Comparison of ENCODE assay signal across 10 mouse cellular contexts in genomic region chr6:146208983-146209382, GRCm38 (mm10).
DNase-seq lines count a peak whose midpoint lies in the region; ATAC-seq and TF ChIP-seq lines count a peak whose summit lies in the region.
"Had no signal": no experiment of that assay in that cellular context is flagged by ENCODE, and none has a peak within 500 bp of the region (broad histone marks: within the 10 kb centered on the region; RNA-seq: fewer than 3 reads in every experiment).

No protein-coding gene starts in this region.

- no peak overlapping the region for H3K4me3 ChIP-seq in gastrocnemius, adult 2 months
- H3K4me3 ChIP-seq in kidney, adult 2 months (ENCODE audit: insufficient read depth, low read depth, low read length): no peak overlapping the region
- H3K4me3 ChIP-seq in midbrain, postnatal 0 days (ENCODE audit: low read depth, low read length): no peak overlapping the region
- H3K4me3 ChIP-seq: forebrain, embryonic 13.5 days; limb, embryonic 15.5 days had no signal

- peak overlapping the region; percentile 55 for H3K27ac ChIP-seq in gastrocnemius, adult 2 months
- 0 out of 2 replicates have a peak overlapping the region, but pooled peaks have one; percentile 45 for H3K27ac ChIP-seq in kidney, adult 2 months (ENCODE audit: insufficient read depth, low read depth, low read length)
- H3K27ac ChIP-seq in midbrain, postnatal 0 days (ENCODE audit: low read depth, low read length): no peak overlapping the region
- H3K27ac ChIP-seq: forebrain, embryonic 13.5 days; limb, embryonic 15.5 days had no signal

- no peak for TF ChIP-seq CTCF in gastrocnemius, adult 2 months (IDR thresholded peaks at IDR 0.05)
- no peak for TF ChIP-seq CTCF in kidney, adult 2 months (conservative IDR thresholded peaks at IDR 0.05; ENCODE audit: insufficient read depth, insufficient read length, low read depth, low read length)
- TF ChIP-seq CTCF in midbrain, postnatal 0 days (IDR thresholded peaks at IDR 0.05): no peak

- no peak for ATAC-seq in midbrain, postnatal 0 days (ENCODE audit: low FRiP score)
- ATAC-seq: forebrain, embryonic 13.5 days had no signal

- WGBS in kidney, adult 2 months: 47% methylated on average over 6 of the region's 6 CpGs
- WGBS in midbrain, postnatal 0 days: 83% methylated on average over 6 of the region's 6 CpGs

- TF ChIP-seq POLR2A in kidney, adult 2 months (IDR thresholded peaks at IDR 0.05; ENCODE audit: low read depth, low read length): no peak

- H3K36me3 ChIP-seq in kidney, adult 2 months (ENCODE audit: control insufficient read depth, insufficient read depth, low read length): no peaks in the 10 kb centered on the region; the same call in 1 of the 2 replicates
- no peaks in the 10 kb centered on the region for H3K36me3 ChIP-seq in midbrain, postnatal 0 days (ENCODE audit: insufficient read depth, low read length)
- H3K36me3 ChIP-seq: limb, embryonic 15.5 days had no signal

- DNase-seq in gastrocnemius, adult 2 months: no peak
- DNase-seq in gastrocnemius, postnatal 25 days: no peak
- DNase-seq in heart, adult 8-10 months (ENCODE audit: low spot score): peak; percentile 68
- DNase-seq in kidney, adult 2 months: peak; percentile 71
- DNase-seq in lung, postnatal 36 days: peak; percentile 15
- no peak for DNase-seq in left cerebral cortex, postnatal 4 days
- no peak for DNase-seq in midbrain, postnatal 0 days (ENCODE audit: low spot score)
- no peak for DNase-seq in cerebellum, postnatal 10 days

- intact Hi-C loops in gastrocnemius, adult 2 months (cut with DNase I): no loop called here
- intact Hi-C loops in left cerebral cortex, postnatal 4 days (cut with DNase I): no loop called here

- no peak overlapping the region for H3K9ac ChIP-seq in midbrain, postnatal 0 days (replicated peaks; ENCODE audit: low read length, poor library complexity, severe bottlenecking)
- H3K9ac ChIP-seq: forebrain, embryonic 13.5 days; limb, embryonic 15.5 days had no signal

- 0 out of 2 replicates have a peak, but pooled peaks cover 3% of the 10 kb centered on the region for H3K4me1 ChIP-seq in kidney, adult 2 months (ENCODE audit: control insufficient read depth, insufficient read depth, low read length)
- no peaks in the 10 kb centered on the region for H3K4me1 ChIP-seq in midbrain, postnatal 0 days (ENCODE audit: insufficient read depth, low read length)
- H3K4me1 ChIP-seq: forebrain, embryonic 13.5 days had no signal

- H3K9me3 ChIP-seq in midbrain, postnatal 0 days (ENCODE audit: low read length): no peaks in the 10 kb centered on the region
- H3K9me3 ChIP-seq: forebrain, embryonic 13.5 days; limb, embryonic 15.5 days had no signal

- H3K27me3 ChIP-seq in kidney, adult 2 months (replicated peaks; ENCODE audit: control insufficient read depth, insufficient read depth, low read length): no peaks in the 10 kb centered on the region
- H3K27me3 ChIP-seq in midbrain, postnatal 0 days (ENCODE audit: insufficient read depth, low read length): no peaks in the 10 kb centered on the region
- H3K27me3 ChIP-seq: forebrain, embryonic 13.5 days; limb, embryonic 15.5 days had no signal

- H3K4me2 ChIP-seq in midbrain, postnatal 0 days (ENCODE audit: low read depth, low read length, poor library complexity, severe bottlenecking): no peak overlapping the region
- H3K4me2 ChIP-seq: forebrain, embryonic 13.5 days; limb, embryonic 15.5 days had no signal

Comparison
In these comparisons a context has a peak if more than half of its experiments do, and no peak if none do; other contexts are left out.
1. DNase-seq: peak in heart, adult 8-10 months (single experiment), kidney, adult 2 months (single experiment) and lung, postnatal 36 days (single experiment); none in gastrocnemius, adult 2 months (single experiment), gastrocnemius, postnatal 25 days (single experiment), left cerebral cortex, postnatal 4 days (single experiment), midbrain, postnatal 0 days (single experiment) and cerebellum, postnatal 10 days (0 of 2).